Mouse (Mus musculus) neural tube, embryonic 10.5 days (tissue): ENCODE measurements around the gene Ano6.
"Not testable (repeated sequence)": the region's sequence is repeated elsewhere in the genome, so short reads cannot be mapped to it uniquely, and the experiment has no call there.

Experiments
- DNase-seq: peaks from one replicate; pipeline ENCODE4 v3.0.0-alpha.2; 2017; ENCODE audit warnings: low spot score; ENCODE audit errors: extremely low spot score

Ano6 gene

DNA sequence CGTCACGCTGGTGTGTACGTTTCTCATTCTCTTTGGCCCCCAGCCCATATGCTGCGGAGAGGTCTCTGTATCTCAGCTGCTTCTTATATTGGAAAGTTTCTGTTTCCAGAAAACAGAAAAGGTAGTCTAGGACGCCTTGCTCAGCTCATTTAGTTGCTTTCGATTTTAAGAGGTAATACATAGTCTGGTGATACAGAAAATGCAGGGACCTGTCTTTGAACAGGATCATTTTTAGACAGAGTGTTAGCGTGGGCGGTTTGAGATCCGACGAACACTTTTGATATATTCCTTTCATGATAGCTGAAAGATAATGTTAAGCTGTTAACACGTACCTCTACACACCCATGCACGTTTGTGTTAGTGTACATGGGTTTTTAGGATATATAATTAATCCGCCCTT, 35.9 kb downstream of the Ano6 start:
- no peak for DNase-seq

GRCm38 (mm10) chr15:95827465-95827971, 36.9 kb downstream of the Ano6 start:
- peak; percentile 64 for DNase-seq

DNA sequence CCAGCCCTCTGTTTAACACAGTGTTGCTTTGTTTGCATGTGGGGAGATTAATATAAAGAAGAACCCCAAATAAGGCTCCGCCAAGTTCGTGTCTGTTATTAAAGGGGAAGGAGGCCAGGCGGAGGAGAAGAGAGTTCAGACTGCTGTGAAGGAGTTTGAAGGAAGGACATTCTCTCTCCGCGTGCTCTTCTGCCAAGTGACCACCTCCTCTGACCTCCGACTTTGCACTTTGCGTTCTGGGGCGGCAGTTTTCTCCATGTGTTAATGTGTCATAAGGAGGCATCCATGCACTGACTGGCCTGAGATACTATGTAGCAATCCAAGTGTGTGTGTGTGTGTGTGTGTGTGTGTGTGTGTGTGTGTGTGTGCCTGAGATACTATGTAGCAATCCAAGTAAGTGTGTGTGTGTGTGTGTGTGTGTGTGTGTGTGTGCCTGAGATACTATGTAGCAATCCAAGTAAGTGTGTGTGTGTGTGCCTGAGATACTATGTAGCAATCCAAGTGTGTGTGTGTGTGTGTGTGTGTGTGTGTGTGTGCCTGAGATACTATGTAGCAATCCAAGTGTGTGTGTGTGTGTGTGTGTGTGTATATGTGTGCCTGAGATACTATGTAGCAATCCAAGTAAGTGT, 37.5 kb downstream of the Ano6 start:
- not testable (repeated sequence) for DNase-seq

- no peak for DNase-seq
Observed at GRCm38 (mm10) chr15:95828647-95829254, 38.1 kb downstream of the Ano6 start.

- DNase-seq, result no peak
Observed at GRCm38 (mm10) chr15:95829553-95830205, 39.0 kb downstream of the Ano6 start.

GRCm38 (mm10) chr15:95830206-95830560, 39.5 kb downstream of the Ano6 start:
- no peak for DNase-seq

GRCm38 (mm10) chr15:95833292-95833691, 42.6 kb downstream of the Ano6 start:
- DNase-seq, result no peak

GRCm38 (mm10) chr15:95836077-95836476, 45.4 kb downstream of the Ano6 start:
- no peak for DNase-seq

- DNase-seq, result no peak
Observed at GRCm38 (mm10) chr15:95836646-95837434, 46.2 kb downstream of the Ano6 start.

GRCm38 (mm10) chr15:95837570-95837969, 46.9 kb downstream of the Ano6 start:
- DNase-seq, result no peak

DNA sequence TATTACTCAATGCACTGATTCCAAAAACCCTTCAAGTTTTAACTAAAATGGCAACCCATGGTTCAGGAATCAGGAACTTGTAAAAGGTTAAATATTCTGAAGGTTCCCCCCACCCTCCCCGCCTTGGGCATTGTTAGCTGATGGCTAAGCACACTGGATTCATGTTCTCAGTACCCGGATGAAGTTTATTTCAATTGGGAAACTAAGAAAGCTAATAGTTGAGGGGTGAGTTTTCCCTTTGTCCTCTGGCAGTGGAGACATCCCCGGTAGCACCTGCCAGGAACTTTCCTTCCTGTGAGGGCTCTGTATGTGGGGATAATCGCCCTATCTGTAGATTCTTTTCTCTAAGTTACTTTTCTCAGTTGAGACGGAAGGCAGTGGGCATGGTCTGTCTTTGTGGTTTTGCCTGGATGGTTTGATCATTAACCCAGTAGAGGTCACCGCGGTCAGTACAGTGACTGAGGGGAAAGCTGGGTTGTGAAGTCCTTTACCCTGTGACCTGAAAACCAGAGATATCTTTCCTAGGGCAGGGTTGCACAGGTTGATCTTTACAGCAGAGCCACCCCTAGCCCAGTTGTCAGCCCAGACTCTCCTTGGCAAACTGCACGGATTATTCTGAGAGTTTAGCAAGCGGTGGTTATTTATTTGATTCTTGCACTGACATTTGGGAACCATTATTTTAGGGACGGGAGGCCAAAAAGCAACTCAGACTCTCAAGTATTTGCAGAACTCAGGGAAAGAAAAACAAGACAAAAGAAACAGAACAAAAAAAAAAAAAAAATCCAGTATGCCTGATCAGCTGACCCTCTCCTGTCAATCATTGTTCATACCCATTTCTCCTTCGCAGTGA, 47.8 kb downstream of the Ano6 start:
- no peak for DNase-seq

DNA sequence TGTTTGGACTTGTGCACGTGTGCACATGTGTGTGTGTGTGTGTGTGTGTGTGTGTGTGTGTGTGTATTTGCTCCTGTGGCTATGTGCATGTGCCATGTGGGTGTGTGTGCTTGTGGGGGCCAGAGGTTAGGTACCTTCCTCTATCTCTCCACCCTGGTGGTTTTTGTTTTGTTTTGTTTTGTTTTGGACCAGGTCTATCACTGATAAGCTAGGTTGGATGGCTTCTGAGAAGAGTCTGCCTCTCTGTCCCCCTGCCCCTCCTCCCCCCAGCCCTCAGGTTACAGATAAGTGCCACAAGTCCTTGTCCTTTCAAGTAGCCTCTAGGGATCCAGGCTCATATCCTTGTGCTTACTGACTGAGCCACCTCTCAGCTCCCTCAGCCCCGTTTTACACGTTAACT, 49.1 kb downstream of the Ano6 start:
- DNase-seq, result no peak

GRCm38 (mm10) chr15:95843183-95843949, 52.7 kb downstream of the Ano6 start:
- DNase-seq, result no peak

GRCm38 (mm10) chr15:95844412-95844811, 53.8 kb downstream of the Ano6 start:
- DNase-seq, result no peak

DNA sequence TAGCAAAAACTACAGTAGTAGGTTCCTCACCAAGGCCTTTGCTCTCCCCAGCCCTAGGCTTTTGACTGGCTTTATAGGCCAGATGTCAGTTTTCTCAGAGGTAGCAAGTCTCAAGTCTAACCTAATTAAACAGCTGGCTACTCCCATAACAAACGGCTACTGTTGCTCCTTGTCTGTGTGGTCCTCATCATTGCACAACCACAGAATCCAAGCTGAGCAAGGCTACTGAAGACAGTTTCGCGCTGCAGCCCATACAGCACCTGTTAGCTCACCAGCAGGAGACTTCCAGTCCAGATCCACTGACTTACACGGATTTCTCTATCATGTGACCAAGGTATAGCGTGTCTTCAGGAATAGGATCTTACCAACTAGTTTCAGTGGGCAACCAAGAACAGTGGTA, 55.5 kb downstream of the Ano6 start:
- no peak for DNase-seq

DNA sequence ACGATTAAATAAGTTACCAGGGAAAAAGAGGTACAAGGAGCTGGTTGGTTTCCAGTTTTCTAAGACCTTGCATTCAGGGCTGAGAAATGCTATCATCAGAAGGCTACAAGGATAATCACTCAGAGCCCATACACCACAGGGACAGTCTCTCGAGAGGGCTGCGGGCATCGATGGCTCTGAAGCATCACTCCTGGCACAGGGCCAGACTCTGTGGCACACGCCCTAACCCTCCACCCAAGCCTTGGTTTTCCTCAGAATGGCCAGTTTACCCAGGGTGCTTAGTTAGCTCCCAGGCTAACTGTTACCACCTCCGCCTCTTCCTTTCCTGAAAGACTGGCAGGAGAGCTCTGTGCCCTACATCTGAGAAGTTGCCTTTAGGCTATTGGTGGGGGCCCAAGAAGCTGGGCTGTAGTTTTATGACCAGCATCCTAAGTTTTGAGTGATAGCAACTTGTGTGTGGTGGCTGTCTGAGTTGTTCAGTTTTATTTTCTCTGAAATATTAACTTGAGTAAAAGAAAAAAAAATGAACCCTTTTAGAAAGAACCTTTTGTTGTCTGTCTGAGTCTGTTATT, 57.9 kb downstream of the Ano6 start:
- DNase-seq, result no peak

DNA sequence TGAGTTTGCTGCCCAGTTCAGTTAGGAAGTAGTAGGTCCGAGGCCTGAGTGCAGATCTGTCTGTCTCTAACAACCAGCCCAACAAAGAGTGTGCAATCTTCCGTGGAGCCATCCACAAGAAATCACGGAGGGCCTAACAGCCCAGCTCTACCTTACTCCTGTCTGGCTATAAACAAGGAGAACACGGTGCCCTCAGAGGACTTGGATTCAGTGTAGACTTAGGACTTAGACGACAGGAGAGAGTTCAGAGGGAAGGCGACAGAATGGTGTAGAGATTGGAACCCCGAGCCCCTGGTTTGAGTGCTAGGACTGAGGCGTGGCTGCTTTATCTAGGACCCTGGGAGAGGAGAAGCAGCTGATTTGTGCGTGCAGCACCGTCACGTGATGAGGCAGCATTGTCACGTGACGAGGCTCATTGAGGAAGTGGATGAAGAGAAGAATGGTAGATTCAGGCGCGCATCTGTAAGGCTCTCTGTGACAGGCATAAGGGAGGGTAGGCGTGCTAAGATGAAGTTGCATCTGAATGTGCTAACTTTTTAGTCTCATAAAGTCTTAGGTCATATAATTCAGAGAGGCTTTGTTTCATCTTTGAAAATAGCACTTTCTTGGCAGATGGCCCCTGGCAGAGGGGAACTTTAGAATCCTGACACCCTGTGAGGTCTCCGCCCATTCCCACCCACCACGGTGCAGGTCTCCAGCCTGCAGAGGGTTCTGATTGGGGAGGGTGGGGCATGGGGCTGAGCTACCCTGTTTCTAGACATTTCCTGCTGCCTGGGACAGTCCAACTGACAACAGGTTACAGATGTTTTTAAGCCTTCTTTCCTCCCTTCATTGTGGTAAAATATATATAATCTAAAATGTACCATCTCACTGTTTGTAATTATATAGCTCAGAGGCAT, 59.1 kb downstream of the Ano6 start:
- DNase-seq, result no peak

DNA sequence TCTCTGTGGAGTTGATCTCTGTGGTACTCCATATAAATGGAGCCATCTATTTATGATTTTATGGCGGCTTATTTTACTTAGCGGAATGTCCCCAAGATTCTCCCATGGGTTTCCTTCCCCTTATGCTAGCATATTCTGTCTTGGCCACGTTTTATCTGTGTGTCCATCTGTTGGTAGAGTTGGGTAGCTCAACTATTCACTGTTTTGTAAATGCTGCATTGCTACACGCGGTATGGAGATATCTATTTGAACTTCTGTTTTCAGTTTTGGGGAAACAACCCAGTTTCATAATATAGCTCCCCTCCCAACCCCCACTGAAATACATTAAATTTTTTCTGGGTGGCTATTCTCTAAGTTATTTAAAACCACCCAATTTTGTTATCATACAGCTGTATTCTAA, 59.9 kb downstream of the Ano6 start:
- DNase-seq, result no peak
